Mouse (Mus musculus) hindbrain, embryonic 12.5 days (tissue): Measurements from ENCODE around the gene Stum. TPM values are rescaled to one million over a fixed set of nuclear protein-coding genes. Genes with fewer than 3 reads are reported as not detected.

ENCODE experiments used
- ATAC-seq: fragments of 200-750 bp; cut with Nextera tagmentation; 2 replicates; pipeline ENCODE4 v1.8.0; 2017; ENCODE audit warnings: moderate TSS enrichment; ENCODE audit not compliant: low FRiP score
- H3K27ac ChIP-seq: fragments of 300-500 bp; sonication (generic); 2 replicates; pipeline ENCODE4 v1.5.1; 2016; ENCODE audit warnings: mild to moderate bottlenecking
- H3K27me3 ChIP-seq: fragments of 300-500 bp; sonication (generic); 2 replicates; pipeline ENCODE4 v1.6.1; 2016; ENCODE audit warnings: mild to moderate bottlenecking
- H3K36me3 ChIP-seq: fragments of 300-500 bp; sonication (generic); 2 replicates; pipeline ENCODE4 v1.6.1; 2016; ENCODE audit warnings: mild to moderate bottlenecking
- H3K4me1 ChIP-seq: fragments of 300-500 bp; sonication (generic); 2 replicates; pipeline ENCODE4 v1.6.1; 2016
- H3K4me2 ChIP-seq: fragments of 300-500 bp; sonication (generic); replicated peaks from 2 replicates; pipeline ENCODE4 v1.6.1; 2016; ENCODE audit warnings: mild to moderate bottlenecking
- H3K4me3 ChIP-seq: fragments of 300-500 bp; sonication (generic); 2 replicates; pipeline ENCODE4 v1.5.1; 2016; ENCODE audit warnings: mild to moderate bottlenecking
- H3K9ac ChIP-seq: fragments of 300-500 bp; sonication (generic); 2 replicates; pipeline ENCODE4 v1.6.1; 2016; ENCODE audit warnings: mild to moderate bottlenecking, moderate library complexity
- H3K9me3 ChIP-seq: fragments of 300-500 bp; sonication (generic); replicated peaks from 2 replicates; pipeline ENCODE4 v1.6.1; 2016; ENCODE audit warnings: mild to moderate bottlenecking
- WGBS: fragments of 180-500 bp; shearing (Covaris S2); methylation state at CpG from one replicate; pipeline ENCODE4 v1.1.7; 2016; 5-methylcytosine and 5-hydroxymethylcytosine counted together
- polyA plus RNA-seq: library from polyadenylated mRNA; unstranded; fragments of >200 nt; fragmentation: Nextera tagmentation; extraction: Ambion mirVana; gene quantifications from 2 replicates; pipeline ENCODE4 v1.2.1, GENCODE M21; 2016

Stum gene
- polyA plus RNA-seq, 1 experiment from 2014 or later = 1.7 TPM

DNA sequence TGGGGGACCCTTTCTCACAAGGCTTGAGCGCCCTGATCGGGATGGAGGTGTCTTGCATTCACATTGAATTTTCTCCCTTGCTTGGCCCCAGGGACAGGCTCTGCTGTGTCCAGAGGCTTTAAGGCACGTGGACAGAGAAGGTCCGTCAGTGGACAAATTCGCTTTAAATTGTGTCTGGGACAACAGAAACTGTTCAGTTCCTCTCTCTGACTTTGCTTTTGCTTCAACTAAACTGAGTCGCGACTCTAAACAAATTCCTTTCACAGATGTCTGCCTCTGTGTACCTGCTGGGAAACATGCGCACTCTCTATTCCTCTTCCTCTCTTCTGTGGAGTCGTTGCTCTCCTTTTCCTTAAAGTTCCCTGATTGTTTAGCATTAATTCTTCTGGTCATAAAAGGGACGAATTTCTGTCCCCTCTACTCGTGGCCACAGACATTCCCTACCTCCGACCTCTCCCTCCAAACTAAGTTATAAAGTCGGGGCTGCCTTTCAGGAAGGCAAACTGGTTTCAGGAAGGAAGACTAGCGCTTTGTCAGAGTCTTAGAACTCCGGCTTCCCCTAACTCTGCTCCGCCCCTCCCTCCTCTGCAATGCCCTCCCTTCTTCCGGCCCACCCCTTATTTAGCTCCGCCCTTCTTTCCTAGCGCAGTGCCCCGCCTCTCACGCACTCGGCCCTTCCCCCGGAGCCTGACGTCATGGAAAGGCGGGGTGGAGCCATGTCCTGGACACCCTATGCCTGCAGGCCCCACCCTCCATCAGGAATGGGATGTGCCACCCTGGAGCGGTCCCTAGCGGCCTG, 96.2 kb downstream of the Stum start:
- peak overlapping the region; percentile 63 for H3K4me2 ChIP-seq
- peak overlapping the region; percentile 54 for H3K9ac ChIP-seq
- H3K9me3 ChIP-seq = no peaks in the 10 kb centered on the region
- 3% methylated on average over 27 of the region's 27 CpGs for WGBS
- ATAC-seq = peak; percentile 98
- H3K4me3 ChIP-seq = peak overlapping the region; percentile 39
- H3K4me1 ChIP-seq = peaks cover 14% of the 10 kb centered on the region
- peak overlapping the region; percentile 58 for H3K27ac ChIP-seq
- H3K27me3 ChIP-seq = no peaks in the 10 kb centered on the region; the same call in 1 of the 2 replicates
- no peaks in the 10 kb centered on the region for H3K36me3 ChIP-seq

GRCm38 (mm10) chr1:180385308-180385707, 98.0 kb downstream of the Stum start:
- no peak for ATAC-seq

DNA sequence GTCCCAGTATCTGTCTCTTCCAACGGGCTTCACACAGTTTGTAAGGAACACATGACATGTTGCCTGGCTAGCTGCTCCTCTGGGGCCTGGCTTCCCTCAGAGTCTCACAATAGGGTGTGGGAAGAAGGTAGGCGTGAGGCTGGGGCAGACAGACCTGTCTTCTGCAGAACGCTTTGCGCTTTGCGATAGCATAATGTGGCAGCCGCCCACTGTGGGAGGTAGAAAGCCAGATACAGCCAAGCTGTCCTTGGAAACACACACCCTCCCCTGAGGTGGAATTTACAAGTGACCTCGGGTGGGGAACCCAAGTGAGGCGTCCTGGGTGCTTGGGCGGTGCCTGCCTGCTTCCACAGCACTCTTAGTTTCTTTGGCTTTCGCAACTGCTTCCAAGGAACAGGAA, 98.8 kb downstream of the Stum start:
- no peak overlapping the region; the same call in 1 of the 2 replicates for H3K9ac ChIP-seq
- no peak overlapping the region for H3K4me3 ChIP-seq
- H3K36me3 ChIP-seq = no peaks in the 10 kb centered on the region
- ATAC-seq = no peak
- H3K9me3 ChIP-seq = no peaks in the 10 kb centered on the region
- peaks cover 14% of the 10 kb centered on the region for H3K4me1 ChIP-seq
- no peak overlapping the region for H3K4me2 ChIP-seq
- H3K27ac ChIP-seq = no peak overlapping the region
- no peaks in the 10 kb centered on the region; the same call in 1 of the 2 replicates for H3K27me3 ChIP-seq
- 68% methylated on average over 10 of the region's 10 CpGs for WGBS

More at GRCm38 (mm10) chr1:180385308-180385707, 98.0 kb downstream of the Stum start:
- no peaks in the 10 kb centered on the region for H3K36me3 ChIP-seq
- no peak overlapping the region for H3K4me2 ChIP-seq
- H3K9ac ChIP-seq = no peak overlapping the region
- H3K27ac ChIP-seq = no peak overlapping the region
- no peaks in the 10 kb centered on the region; the same call in 1 of the 2 replicates for H3K27me3 ChIP-seq
- H3K4me3 ChIP-seq = no peak overlapping the region
- no peaks in the 10 kb centered on the region for H3K9me3 ChIP-seq
- WGBS = 85% methylated on average over 6 of the region's 6 CpGs
- peaks cover 14% of the 10 kb centered on the region for H3K4me1 ChIP-seq

GRCm38 (mm10) chr1:180383884-180384283, 99.4 kb downstream of the Stum start:
- Histone ChIP-seq H3K9me3 (no peaks in the 10 kb centered on the region), H3K36me3 (no peaks in the 10 kb centered on the region), H3K4me1 (peaks cover 14% of the 10 kb centered on the region), H3K27ac (no peak overlapping the region), H3K9ac (no peak overlapping the region), H3K4me2 (no peak overlapping the region), H3K27me3 (no peaks in the 10 kb centered on the region; the same call in 1 of the 2 replicates), H3K4me3 (no peak overlapping the region)
- ATAC-seq = no peak
- WGBS = 93% methylated on average over 8 of the region's 8 CpGs

Other genes with a start within 250 kb of the Stum start
- 10.3 and 10.4 TPM in 2 replicates for gene Psen2, start 220.1 kb downstream of the Stum start, polyA plus RNA-seq
- gene Itpkb, start 153.0 kb downstream of the Stum start, polyA plus RNA-seq = 7.7 and 8.3 TPM in 2 replicates
- gene Parp1, start 85.4 kb upstream of the Stum start, polyA plus RNA-seq = 174 and 178 TPM in 2 replicates
- 20.1 and 24.8 TPM in 2 replicates for gene Lin9, start 157.6 kb upstream of the Stum start, polyA plus RNA-seq
- gene Mixl1, start 213.5 kb upstream of the Stum start, polyA plus RNA-seq = 0.09 and 0.18 TPM in 2 replicates
- 31.5 and 32.7 TPM in 2 replicates for gene Acbd3, start 242.5 kb upstream of the Stum start, polyA plus RNA-seq